Mouse (Mus musculus) adrenal gland, postnatal 36 days (tissue): ENCODE measurements at regions not wholly inside any gene's neighbourhood (a gene's known extent, or its start where the extent isn't known, plus 50 kb on each side); places are given as distances from the start of the nearest gene placed in this dataset.
A peak's percentile ranks its signal among the peaks of the same experiment; 100 is the strongest.
"Not testable (repeated sequence)": the region's sequence is repeated elsewhere in the genome, so short reads cannot be mapped to it uniquely, and the experiment has no call there.

Experiments
- DNase-seq, 2 experiments: peaks; one replicate each; pipeline ENCODE4 v3.0.0; 2021; ENCODE audit warnings: mixed read lengths in 1 of 2

DNA sequence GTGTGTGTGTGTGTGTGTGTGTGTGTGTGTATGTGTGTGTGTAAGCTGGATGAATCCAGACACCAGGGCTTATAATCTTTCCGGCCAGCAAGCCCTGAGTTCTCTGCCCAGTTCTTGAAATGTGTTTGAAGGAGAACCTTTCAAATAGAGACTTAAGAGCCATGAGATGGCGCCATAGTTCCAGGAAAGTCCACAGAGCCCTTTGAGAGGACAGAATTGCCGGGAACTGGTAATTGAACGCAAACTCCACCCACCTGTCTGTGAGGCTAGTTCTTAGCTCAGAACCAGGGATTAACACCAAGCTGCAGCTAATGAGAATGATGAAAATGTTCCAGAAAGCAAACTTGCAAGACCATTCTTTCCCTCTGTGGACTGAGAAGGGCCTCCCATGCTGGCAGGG lies 72.2 kb downstream of the Trim42 start:
- DNase-seq: peak in 1 of 2 experiments; percentile 2

DNA sequence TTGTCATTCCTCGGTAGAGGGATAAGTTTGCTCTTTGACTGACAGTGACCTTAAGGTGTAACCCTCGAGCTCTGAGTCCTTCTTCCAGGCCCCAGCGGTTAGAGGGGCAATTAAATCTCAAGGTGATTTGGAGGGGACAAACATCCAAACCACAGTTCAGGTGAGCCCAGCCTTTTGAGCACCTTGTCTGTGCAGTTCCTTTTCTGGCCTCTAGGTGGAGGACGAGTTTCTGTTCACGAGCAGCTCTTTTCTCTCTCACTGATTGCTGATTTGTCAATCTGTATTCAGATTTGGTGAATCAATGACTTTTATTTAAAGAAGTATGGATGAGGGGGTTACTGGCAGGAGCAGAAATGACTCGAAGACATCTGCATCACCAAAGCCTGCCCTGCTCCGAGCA lies 74.0 kb downstream of the Trim42 start:
- peak; percentile 17 to 40 for DNase-seq

DNA sequence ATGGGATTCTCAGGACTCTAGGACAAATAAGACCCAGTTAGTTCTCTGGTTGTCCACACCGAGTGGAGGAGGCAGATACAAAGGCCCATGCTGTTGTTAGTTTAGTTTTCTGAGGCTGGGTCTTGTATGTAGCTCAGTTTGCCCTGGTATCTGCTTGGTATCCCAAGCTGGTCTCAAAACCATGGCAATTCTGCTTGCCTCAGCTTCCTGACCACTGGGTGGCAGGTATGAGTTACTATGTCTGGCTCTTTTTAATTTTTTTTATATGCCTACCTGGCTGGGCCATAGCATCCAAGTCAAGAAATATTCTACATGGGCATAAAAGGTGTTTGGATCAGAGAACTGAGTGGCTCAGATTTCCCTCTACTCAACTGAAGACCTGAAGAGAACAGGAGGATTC lies 77.9 kb downstream of the Trim42 start:
- no peak for DNase-seq

DNA sequence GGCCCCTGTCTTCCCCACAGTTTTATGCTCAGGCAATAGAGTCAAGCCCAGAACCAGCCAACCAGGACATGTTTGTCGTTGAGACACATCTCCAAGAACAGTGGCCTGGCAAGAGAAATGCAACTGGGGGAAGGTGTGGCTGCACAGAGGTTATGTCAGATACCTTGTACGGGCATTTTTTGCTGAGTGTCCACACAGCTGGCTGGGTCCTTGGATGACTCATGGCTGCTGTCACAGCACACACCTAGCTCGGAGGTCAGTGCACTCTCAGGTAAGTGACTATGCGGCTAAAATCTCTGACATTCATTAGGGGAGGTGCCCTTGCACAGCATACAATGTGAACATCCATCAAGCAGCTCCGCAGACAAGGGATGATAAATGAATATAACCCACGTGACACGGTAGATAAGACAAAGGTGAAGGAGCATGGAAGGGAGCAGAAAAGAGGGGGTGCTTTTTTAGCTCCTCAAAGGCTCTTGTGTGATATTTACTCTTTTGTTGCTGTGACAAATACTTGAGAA lies 85.4 kb downstream of the Trim42 start:
- peak in 1 of 2 experiments; percentile 3 for DNase-seq

DNA sequence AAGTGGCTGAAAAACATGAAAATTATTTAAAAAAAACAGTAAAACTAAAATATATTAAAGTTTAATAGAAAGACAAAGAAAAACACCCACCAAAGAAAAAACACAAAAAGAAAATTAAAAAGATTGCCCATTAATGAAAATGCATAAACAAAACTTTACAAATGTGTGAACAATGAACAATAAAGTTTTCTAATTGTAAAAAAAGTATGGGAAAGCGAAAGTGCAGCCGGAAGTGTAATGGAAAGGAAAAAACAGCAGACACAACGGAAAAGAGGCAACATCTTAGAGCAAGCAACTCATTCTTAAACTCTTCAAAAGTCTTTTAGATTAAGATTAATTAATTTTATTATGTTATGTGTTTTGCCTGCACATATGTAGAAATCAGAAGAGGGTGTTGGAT lies 87.7 kb downstream of the Trim42 start:
- no peak for DNase-seq

DNA sequence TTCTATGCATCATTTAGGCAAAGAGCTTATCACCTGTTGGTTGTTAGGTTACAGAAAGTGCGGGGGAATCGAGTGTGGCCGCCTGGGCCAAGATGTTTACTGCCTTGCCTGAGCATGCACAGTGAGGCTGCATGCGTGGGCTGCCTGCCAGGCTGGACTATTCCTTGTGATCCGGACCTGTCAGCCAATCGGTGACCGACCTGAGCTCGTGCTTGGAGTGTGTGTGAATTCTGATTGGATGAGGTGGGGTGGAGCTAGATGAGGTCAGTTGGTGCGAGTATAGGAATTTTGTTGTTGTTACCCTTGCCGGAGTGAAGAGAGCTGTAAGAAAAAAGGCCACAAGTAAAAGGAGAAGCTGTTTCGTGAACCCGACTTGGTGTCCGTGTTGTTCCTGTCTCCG lies 94.3 kb downstream of the Trim42 start:
- not testable (repeated sequence) for DNase-seq

DNA sequence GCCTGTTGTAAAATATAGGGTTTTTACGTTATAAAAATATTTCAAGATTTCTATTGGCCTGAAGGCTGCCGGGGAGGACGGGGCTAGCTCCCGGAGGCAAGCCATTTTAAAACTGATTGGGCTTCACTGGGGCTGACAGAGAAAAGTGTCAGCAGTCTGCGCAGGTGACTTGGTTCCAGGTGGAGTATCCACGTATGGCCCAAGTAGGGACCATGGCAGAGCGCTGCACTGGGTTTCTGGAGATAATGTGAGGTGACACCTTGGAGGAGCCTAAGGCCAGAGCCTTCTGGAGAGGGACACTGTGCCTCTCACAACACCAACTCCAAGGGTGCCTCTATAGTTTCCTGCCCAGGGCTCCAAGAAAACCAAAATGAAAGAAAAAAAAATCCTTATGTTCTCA lies 95.9 kb downstream of the Trim42 start:
- no peak for DNase-seq

DNA sequence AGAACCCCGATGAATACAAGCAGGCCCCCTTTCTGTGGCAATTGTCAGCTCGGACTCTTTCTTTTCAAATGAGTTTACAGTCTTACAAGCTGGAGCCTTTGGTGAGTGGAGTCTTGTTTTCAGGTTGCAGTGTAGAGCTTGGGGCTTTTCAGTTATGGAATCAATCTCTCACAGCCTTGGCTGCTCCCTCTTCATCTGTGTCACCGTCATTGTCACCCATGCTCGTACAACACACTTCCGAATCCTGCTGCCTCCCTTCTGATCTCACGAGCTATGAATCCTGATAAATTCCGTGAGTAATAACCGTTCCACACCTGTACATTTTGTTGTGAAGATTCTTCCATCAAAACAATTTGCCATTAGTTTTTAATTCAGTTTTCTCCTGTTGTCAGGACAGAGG lies 97.7 kb downstream of the Trim42 start:
- no peak for DNase-seq

DNA sequence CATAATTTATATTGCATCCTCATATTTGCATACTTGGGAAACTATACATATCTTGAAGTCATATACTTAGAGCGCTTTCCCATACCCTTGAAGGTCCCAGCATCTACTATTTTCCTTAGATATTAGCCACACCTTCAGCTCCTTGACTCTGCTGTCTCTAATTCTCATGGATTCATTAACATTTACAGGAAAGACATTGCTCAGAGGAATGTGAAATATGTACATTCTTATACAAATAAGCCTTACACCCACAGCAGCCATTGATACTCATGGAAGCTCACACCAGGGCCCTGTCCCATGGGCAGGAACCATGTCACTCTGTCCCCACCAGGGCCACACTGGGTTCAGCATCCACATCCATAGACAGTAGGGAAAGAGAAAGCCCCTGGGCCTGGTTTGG lies 122.1 kb downstream of the Trim42 start:
- DNase-seq: no peak

DNA sequence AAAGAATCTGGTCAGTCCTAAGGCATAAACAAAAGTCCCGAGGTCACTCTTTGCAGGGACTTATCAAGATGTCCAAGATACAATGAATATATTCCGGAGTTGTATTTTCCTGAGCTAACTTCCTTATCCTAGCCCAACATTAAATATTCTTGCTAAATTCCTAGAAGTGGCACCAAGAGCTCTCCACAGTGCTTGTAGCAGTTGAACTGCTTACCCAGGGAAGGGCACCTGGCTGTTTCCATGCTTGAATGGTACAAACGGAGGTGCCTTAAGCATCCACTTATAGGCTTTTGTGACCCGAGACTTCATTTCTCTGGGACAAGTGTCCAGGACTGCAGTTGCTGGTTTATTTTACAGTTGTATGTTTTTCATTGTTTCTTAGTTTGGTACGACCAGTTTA lies 115.1 kb upstream of the Slc25a36 start:
- DNase-seq: no peak

DNA sequence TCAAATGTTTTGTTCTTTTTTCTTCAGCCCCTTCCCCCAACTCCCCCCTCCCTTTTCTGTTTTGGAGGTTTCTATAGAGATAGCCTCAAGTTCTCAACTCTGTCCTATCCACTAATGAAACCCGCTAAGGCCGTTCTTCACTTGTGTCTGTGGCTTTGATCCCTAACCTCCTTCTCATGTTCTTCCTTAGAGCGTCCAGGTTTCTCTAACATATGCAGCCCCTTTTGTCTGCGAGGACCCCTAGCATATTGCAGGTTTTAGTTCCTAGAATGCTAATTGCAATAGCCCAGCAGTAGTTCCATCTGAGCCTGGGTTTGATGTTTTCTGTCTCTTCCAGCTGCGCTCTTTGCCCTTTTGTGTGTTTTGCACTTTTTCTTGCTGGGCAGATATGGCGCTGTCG lies 113.6 kb upstream of the Slc25a36 start:
- no peak for DNase-seq

DNA sequence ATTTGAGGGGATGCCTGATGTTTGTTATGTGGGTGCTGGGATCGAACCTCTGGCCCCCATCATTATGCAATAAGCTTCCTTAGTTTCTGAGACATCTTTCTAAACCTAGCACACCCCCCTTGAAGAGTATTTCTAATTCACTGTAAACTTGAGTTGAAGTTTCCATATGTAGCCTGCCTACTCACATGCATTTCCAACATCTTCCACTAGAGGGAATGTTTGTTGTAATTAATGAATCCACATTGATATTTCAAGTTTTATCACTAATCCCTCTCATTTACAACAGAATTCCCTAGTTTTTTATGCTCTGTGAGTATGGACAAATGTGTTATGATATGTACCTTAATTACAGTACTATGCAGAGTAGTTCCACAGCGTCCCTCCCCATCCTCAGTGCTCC lies 103.8 kb upstream of the Slc25a36 start:
- no peak for DNase-seq

DNA sequence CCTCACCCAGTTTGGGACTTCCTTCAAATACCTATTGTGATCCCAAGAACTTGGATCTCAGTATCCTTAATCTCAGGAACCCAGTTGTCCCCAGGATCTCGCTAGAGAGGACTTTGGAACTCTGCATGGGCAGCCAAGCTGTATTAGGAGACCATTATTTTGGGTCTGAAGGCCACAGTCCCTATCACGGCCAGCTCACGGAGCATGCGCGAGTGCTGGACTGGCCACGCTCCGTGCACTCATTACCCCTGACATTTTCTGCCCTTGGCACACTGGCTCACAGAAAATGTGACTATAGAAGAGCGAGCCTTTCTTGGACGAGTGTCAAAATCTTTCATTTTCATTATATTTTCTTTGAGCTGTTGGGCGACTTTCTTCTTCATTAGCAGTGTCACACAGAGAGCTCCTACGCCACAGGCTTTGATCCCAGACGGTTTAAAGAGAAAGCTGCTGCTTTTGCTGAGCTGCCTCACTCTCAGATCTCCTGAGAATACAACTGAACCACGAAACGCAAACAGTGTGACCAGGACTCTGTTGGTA lies 79.4 kb upstream of the Slc25a36 start:
- peak; percentile 70 to 75 for DNase-seq

DNA sequence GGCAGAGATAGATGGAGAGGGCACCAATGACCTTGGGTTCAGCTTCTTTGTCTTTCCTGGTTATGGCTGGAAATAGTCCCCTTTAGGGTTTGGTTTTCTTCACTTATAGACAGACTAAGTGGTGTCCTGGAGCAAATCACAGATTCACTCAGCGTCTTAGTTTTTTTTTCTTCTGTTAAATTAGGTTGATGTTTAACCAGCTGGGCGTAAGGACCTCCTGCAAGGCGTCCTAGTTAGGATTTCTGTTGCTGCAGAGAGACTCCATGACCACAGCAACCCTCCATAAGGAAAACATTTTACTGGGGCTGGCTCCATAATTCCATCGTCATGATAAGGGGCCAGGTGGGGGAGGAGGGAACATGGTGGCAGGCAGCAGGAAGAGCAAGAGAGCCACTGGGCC lies 78.7 kb upstream of the Slc25a36 start:
- no peak for DNase-seq

DNA sequence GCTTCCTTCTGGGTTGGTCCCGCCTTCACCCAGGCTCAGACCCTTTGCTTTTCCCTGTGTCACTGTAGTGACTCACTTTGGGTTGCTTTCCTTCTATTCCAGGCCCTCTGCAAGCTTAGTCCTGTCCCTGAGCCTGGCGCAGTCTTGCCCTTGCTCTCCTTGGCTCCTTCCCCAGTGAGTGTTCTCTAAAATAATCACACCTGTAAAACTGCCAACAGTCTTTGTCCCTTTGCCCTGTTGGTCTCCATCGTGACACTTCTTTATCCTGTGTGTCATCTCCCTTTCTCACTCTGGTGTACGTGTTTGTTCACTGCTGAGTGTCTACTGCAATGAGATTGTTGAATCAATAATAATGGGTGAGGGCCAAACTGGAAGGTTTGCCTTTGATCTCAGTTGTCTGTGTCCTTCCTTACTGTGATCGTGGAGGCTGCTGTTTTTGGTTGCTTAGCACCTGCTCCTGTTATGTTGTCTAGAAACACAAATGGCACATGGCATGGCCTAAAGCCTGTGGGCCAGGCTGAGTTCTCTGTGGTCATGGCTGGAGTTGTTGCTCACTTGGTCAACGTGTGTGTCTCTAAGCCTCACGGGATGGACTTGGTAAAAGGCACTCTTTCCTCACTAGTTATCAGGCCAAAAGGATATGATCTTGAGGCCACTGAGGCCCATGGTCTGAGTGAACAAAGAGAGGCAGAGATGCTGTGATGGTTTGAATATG lies 77.8 kb upstream of the Slc25a36 start:
- DNase-seq: peak; percentile 33 to 46

DNA sequence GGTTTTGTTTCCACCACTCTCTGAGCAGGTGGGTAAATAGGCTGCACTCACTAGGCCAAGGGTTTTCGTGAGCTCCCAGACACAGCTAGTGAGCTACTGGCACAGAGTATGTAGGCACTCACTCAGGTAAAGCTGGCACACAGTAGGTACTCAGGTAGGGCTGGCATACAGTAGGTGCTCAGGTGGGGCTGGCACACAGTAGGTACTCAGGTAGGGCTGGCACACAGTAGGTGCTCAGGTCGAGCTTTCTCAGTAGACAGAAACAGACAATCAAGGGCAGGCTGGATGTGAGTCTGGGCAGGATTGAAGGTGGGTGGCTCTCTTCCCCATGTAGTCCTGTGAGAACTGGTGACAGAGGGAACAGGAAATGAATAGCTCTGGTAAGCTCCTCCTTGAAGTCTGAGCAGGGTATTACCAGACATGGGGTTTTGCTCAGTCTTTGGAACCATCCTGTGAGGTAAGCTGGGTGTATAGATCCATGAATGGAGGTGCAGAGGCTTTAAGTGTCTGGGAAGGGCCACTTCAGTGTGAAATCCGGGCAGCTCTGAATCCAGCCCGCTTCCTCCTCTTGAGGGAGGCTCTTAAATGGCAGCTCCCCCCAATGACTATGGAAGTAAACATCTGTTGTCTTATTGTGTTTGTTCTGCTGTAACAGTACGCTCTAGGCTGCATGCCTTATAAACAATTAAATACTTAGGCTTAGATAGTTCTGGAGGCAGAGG lies 62.4 kb upstream of the Slc25a36 start:
- DNase-seq: no peak

DNA sequence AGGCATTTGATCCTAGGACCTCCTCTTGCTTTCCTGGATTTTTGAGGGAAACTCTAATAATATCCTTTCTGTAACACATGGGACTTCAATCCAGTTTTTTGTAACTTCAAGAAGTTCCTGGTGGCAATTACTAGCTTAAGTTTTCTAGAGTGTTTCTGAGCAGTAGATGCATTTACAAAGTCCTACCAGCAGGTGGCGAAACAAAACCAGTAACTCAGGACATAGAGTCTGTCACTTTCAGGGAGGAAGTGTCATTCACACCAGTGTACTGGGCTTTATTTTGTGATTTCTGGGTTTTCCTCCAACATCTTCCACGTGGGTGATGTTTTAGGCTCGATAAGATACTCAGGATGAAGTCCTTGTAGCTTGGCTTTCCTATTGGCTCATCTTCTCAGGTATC lies 61.1 kb upstream of the Slc25a36 start:
- peak; percentile 23 to 46 for DNase-seq

DNA sequence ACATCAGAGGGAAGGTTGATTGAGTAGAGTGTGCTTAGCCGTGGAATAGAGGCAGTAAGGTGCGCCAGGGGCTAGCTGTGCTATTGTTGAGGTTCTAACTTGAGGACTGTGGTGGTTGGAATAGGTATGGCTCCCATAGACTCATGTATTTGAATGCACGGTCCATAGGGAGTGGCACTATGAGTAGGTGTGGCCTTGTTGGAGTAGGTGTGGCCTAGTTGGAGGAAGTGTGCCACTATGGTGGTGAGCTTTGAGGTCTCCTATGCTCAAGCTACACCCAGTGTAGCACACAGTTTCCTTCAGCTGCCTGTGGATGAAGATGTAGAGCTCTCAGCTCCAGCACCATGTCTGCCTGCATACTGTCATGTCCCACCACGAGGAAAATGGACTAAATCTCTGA lies 60.5 kb upstream of the Slc25a36 start:
- DNase-seq: no peak

DNA sequence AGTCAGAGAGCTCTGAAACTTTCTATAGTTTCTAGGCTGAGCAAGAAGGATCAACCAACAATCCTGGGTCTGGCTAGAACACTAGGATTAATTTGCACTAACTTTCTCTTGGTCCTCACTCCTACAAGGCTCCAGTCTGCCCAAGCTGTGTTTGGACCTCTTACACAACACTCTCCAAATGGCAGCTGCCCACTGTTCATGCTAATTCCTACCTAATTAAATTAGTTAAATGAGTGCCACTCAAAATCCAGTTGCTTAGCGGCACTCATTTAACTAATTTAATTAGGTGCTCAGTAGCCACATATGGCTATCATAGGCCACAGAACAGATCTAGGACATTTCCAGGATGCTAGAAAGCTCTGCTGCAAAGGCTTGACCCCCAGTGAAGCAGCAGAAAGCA lies 59.9 kb upstream of the Slc25a36 start:
- no peak for DNase-seq

DNA sequence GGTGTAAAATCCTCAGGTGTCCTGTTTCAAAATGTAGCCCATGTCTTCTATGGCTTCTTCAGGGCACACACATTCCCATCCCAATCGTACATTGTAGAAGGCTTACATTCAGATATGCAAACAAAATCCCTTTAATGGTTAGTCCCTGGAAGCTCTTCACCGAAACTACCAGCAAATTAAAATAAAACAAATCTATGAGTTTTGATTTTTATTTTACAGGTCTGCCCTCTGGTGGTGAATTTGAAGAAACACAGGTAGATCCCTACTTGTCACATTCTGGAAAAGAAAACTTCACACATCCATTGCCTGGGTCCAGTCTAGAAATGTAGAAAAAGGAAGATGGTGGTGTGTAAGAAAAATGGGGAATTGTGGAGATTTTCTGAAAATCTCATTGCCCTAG lies 51.5 kb upstream of the Slc25a36 start:
- no peak for DNase-seq
